Mouse (Mus musculus): Measurements from ENCODE around the gene A030014E15Rik.
"Not testable (repeated sequence)": the region's sequence is repeated elsewhere in the genome, so short reads cannot be mapped to it uniquely, and the experiment has no call there.

Gene A030014E15Rik

DNA sequence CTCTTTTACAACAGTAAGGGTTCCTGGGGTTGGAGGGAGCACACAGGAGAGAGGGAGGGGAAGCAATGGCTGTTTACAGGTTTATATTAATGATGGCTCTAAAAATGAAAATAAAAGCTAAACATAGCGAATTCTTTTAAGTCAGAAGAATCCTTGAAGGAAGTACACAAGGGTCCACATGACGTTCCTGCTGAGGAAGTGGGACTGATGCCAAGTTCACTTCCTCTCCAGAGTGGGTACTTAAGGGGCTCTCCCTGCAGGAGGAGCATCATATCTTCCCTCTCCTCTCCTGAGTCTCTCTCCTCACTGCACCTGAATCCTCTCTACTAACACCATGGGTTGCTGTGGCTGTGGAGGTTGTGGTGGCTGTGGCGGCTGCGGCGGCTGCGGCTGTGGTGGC, at the start of gene A030014E15Rik:
TSS of gene A030014E15Rik (plus strand) at position 268 of the 400 bp plus-strand sequence.
- DNase-seq (ENCODE audit: low spot score): no peak

DNA sequence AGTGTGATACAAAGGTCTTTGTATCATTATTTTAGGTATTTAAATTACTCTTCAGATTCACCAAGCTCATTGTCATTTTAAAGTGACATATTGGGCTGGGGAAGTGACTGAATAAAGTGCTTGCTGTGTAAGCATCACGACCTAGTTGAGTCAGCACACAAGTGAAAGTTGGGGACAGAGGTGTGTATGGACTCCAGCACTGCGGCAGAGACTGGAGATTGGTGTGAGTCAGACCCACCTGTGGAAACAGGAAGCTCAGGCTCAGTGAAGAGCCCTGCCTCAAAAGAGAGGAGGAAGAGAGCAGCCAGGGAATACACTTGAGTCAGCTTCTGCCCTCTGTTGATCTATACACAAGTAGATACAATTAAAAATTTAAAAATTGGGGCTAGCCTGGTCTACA, 45.5 kb upstream of the A030014E15Rik start:
- no peak for DNase-seq (ENCODE audit: low spot score)

DNA sequence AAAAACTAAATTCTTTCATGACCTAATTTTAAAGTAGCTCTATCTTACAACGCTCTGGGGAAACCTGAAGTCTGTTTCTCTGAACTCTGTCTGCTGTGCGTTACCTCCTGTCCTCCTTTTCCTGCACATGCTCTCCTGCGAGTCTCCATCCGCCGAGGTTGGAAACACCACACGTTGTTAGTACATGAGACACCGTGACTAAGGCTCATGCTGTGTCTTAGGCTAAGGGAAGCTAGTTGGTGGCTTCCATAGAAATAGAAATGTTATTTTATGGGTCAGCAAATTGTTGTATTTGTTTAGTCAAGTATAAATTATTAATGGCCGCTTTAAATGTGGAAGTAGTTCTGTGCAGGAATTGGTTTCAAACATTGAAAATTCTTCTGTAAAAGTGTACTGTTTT, 44.5 kb upstream of the A030014E15Rik start:
- no peak for DNase-seq (ENCODE audit: low spot score)

DNA sequence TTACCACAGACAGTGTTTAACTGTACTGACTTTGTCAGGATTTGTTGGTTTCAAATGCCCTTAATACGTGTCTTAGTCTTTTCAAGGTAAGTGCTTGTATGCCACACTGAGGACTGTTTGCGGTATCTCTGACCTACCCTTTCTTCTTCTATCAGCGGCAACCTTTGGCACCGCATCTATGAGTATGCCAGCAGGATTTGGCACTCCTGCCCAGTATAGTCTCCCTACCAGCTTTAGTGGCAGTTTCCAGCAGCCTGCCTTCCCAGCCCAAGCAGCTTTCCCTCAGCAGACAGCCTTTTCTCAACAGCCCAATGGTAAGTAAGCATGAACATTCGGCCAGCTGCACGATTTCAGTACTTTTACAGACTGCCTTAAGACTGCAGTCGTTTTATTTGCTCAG, 31.4 kb upstream of the A030014E15Rik start:
- no peak for DNase-seq (ENCODE audit: low spot score)

DNA sequence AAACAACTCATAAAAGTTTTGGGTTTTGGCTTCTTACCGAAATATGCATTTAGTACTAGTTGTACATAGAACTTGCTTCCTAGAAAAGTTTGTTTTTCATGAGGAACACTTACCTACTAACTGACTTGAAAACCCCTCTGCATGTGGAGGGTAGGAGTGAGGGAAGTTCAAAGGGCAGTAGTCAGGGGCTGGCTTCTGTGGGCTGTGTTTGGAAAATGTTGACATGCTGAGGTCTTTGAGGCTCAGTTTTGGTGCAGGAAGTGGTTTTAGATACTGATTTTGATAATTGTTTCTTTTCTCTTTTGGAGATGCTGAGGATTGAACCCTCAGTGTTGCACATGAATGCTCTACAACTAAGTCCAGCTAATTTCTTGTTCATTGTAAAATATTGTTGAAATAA, 24.1 kb upstream of the A030014E15Rik start:
- no peak for DNase-seq (ENCODE audit: low spot score)

DNA sequence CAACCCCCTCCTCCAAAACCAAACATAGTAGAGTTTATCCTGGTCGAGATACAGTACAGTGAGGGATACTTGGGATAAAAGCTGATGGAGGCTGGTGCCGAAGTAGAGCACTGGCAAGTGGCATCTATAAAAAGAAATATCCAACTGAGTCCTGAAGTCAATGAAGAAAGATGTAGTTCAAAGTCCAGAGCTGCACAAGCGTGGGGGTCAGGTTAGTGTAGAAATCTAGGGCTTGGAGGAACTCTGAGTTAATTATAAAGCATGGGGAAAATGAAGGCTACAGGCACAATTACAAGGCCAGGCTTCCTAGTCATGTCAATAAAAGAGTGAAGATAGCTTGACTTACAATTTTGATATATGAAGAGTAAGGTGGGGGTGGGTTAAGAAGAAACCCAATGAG, 23.5 kb upstream of the A030014E15Rik start:
- DNase-seq (ENCODE audit: low spot score): no peak

DNA sequence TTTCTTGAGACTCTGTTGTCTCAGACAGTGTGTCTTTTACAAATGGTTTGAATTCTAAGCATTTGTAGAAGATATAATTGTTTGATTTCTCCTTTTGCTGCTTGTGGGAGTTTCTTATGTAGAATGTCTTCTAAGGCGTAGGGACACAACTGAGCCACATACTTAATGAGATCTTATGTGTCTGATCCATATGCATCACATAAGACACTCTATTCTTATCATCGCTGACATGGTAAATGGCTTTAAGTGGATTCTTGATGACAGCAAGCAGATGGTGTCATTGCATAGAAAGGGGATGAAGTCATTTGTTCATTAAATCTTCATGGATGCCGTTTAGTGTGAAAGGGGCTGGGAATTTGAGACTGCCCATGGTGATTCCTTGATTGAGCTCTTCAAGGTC, 18.8 kb upstream of the A030014E15Rik start:
- no peak for DNase-seq (ENCODE audit: low spot score)

DNA sequence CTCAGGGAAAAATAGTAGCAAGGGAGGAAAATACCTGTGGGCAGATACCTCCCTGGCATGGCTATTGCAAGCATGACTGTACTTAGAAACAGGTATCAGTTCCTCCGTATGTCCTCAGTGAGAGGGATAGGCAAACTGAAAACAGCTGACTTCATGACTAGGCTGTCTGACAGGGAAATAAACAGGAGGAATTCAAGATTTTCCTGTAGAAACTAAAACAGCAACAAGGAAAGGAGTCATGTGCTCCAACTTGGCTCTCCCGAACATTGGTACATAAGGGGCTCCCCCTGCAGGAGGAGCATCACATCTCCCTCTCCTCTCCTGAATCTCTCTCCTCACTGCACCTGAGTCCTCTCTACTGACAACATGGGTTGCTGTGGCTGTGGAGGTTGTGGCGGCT, 11.7 kb upstream of the A030014E15Rik start, which contains the start of gene A030005L19Rik:
TSS of gene A030005L19Rik (plus strand) at position 301 of the 400 bp plus-strand sequence.
- DNase-seq (ENCODE audit: low spot score): no peak

DNA sequence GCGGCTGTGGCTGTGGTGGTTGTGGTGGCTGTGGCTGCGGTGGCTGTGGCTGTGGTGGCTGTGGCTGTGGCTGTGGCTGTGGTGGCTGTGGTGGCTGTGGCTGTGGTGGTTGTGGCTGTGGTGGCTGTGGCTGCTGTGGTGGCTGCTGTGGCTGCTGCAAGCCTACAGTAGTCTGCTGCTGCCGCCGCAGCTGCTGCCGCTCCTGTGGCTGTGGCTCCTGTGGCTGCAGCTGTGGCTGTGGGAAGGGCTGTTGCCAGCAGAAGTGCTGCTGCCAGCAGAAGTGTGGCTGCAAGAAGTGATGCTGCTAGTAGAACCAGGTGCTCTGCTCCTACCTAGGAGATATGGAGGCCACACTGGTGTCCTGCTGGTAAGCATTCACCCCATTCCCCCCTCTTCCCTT, 11.3 kb upstream of the A030014E15Rik start:
- not testable (repeated sequence) for DNase-seq (ENCODE audit: low spot score)

DNA sequence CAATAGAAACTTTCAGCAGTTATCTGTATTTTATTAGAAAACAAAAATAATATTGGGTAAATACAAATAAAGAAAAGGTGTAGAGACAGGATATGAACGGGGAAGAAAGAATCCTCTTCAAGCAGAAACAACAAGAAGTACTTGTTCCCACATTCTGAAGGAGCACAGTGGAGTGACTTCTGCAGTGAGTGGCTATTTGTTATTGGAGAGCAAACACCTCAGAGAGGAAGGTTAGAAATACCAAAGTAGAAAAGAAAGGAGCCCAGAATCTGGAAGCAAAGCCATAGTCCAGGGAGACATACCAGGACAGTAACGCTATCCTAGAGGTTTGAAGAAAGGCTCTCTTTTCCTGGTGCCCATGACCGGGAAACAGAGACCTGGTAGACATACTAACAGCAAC, 5.8 kb downstream of the A030014E15Rik start:
- DNase-seq (ENCODE audit: low spot score): not testable (repeated sequence)

DNA sequence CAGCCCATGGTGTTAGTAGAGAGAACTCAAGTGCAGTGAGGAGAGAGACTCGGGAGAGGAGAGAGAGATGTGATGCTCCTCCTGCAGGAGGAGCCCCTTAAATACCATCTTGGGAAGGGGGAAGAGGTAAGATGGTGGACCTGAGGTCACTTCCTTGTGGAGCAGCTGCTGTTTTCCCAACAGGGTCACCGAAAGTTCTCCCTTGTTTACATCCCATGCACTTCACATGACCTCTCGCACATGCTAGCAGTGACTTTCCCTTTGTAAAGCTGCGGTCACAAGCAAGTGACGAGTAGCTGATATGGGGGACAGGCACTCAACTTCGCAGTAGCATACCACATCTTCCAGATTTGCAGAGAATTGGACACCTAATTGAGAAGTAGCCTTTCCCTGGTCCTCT, 6.6 kb downstream of the A030014E15Rik start, which contains the start of gene Gm6217:
TSS of gene Gm6217 (minus strand) at position 74 of the 400 bp plus-strand sequence.
- DNase-seq (ENCODE audit: low spot score): not testable (repeated sequence)

DNA sequence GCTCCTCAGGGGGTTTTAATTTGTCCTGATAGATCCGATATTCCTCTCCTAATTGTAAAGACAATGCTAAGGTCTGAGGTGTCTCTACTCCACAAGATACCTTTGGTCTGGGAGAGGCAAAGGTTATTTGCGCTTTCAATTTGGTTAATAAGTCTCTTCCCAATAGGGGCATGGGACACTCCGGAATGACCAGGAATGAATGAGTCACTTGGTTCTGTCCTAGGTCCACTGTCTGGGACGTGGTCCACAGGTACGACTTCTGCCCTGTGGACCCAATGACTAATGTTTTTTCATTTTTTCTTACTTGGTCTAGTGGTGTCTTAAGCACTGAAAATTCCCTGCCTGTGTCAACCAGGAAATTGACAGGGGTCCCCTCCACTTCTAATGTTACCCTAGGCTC, 13.9 kb downstream of the A030014E15Rik start:
- no peak for DNase-seq (ENCODE audit: low spot score)

DNA sequence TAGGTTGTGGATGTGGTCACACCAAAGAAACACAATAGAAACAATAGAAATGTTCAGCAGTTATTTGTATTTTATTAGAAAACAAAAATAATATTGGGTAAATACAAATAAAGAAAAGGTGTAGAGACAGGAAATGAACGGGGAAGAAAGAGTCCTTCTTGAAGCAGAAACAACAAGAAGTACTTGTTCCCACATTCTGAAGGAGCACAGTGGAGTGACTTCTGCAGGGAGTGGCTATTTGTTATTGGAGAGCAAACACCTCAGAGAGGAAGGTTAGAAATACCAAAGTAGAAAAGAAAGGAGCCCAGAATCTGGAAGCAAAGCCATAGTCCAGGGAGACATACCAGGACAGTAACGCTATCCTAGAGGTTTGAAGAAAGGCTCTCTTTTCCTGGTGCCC, 17.8 kb downstream of the A030014E15Rik start:
- DNase-seq (ENCODE audit: low spot score): not testable (repeated sequence)

DNA sequence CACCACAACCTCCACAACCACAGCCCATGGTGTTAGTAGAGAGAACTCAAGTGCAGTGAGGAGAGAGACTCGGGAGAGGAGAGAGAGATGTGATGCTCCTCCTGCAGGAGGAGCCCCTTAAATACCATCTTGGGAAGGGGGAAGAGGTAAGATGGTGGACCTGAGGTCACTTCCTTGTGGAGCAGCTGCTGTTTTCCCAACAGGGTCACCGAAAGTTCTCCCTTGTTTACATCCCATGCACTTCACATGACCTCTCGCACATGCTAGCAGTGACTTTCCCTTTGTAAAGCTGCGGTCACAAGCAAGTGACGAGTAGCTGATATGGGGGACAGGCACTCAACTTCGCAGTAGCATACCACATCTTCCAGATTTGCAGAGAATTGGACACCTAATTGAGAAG, 18.6 kb downstream of the A030014E15Rik start, which contains the start of gene A030003K21Rik:
TSS of gene A030003K21Rik (minus strand) at position 94 of the 400 bp plus-strand sequence.
- DNase-seq (ENCODE audit: low spot score): not testable (repeated sequence)

DNA sequence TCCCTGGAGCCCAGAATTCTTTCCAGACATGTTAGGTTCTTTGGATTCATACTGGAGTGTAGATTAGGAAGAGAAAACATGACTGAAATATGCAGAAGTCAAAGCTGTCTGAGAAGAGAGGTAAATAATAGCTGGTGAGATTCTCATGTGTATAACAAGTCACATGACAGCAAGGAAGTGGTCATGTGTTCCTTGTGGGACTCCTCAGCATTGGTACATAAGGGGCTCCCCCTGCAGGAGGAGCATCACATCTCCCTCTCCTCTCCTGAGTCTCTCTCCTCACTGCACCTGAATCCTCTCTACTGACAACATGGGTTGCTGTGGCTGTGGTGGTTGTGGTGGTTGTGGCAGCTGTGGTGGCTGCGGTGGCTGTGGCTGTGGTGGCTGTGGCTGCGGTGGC, 21.3 kb downstream of the A030014E15Rik start:
- not testable (repeated sequence) for DNase-seq (ENCODE audit: low spot score)

DNA sequence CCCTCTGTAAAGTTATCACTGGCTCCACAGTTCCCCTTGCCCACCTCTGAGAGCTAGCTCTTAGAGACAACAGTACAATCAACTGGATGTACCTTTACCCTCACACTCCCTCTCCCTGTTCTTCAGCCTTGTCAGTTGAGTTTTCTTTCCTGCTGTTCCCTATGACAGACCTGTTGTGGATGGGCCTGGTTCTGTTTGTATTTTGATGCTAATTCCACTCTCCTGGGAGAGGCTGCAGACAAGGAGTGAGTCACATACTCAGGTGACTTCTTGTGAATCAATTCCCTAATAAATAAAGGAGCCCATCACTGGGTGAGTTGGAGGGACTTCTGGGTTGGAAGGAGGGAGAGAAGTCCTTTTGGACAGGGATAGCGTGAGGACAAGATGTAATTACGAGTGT, 23.9 kb downstream of the A030014E15Rik start:
- DNase-seq (ENCODE audit: low spot score): no peak

DNA sequence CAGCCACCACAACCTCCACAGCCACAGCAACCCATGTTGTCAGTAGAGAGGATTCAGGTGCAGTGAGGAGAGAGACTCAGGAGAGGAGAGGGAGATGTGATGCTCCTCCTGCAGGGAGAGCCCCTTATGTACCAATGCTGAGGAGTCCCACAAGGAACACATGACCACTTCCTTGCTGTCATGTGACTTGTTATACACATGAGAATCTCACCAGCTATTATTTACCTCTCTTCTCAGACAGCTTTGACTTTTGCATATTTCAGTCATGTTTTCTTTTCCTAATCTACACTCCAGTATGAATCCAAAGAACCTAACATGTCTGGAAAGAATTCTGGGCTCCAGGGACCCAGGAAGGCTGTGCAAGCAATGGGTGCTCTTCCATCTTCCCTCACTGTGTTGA, 31.2 kb downstream of the A030014E15Rik start, which contains the start of gene Gm7544:
TSS of gene Gm7544 (minus strand) at position 101 of the 400 bp plus-strand sequence.
- not testable (repeated sequence) for DNase-seq (ENCODE audit: low spot score)

DNA sequence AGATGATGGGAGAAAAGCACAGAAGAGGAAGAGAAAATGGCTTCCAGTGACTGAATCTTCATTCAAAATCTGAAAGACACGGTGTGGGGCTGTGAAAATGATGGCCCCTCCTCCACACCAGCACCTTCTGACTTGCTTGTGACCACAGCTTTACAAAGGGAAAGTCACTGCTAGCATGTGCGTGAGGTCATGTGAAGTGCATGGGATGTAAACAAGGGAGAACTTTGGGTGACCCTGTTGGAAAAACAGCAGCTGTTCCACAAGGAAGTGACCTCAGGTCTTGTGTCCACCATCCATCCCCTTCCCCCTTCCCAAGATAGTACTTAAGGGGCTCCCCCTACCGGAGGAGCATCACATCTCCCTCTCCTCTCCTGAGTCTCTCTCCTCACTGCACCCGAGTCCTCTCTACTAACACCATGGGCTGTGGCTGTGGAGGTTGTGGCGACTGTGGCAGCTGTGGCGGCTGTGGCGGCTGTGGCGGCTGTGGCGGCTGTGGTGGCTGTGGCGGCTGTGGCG, 35.2 kb downstream of the A030014E15Rik start, which contains the start of gene Gm47955:
TSS of gene Gm47955 (plus strand) at position 417 of the 516 bp plus-strand sequence.
- DNase-seq (ENCODE audit: low spot score): no peak

DNA sequence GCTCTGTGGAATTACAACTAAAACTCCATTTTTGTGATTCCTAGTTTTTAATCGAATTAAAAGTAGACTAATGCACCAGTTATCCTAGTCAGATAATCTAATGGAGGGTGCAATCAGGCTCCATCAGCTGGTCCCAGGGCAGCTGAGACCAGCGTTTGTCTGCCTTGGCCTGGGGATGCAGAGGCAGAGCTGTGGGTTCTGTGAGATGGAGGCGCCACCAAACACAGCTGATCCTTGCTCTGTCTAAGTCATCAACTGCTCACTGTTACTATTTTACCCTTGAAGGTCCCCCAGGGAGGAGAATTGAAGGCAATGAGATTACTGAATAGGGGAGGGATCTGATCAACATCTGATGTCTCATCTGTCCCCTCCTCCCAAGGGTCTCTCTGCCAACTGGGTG, 41.7 kb downstream of the A030014E15Rik start:
- no peak for DNase-seq (ENCODE audit: low spot score)

DNA sequence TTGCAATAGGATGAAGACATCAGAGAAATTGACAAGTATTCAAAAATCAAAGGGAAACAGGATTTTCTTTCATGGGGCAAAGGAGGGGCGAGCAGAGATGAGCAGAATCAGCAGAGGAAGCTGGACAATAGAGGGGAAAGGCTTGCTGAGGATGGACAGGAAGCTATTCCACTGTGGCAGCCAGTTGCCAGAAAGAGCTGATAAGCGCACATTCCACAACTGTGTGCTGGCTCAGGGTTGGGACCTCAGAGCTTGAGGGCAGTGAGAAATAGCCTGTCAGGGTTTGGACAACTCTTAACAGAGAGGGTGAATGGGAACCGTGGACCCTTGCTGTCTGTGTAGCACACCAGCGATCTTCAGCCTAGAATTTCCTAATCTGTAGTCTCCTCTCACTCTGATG, 47.3 kb downstream of the A030014E15Rik start:
- DNase-seq (ENCODE audit: low spot score): no peak

DNA sequence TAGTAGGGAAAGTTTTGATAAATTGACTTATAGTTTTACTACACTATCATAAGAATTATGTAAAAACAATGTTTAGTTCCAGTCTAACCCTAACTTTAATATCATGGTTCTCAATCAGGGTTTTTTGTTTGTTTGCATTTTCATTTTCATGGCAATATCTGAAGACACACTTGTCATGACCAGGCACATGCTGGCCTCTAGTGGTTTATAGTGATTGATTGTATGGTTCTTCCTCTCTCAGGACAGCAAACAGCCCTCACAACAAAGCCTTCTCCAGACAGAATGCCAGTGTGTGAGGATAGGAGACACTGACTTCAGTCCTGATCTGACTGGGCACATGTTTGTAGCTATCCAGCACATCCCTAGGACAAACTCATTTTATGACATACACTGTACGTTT, 48.5 kb downstream of the A030014E15Rik start:
- DNase-seq (ENCODE audit: low spot score): no peak

DNA sequence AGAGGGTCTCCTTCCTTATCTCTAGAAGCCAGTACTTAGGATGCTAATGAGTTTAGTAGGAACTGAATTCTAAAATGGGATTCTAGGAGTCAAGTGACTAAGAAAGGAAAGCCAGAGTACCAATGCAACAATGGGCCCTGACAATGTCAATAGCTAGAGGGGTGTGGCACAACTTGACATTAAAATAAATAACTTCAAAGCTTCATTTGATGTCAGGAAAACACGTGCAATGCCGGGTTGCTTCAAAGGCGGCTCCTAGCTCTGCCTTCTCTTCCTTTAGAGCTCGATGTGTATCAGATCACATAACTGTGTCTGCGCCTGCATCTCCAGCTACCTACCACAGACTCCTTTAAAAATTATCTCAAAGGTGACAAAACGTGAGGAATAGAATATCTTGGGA, 49.2 kb downstream of the A030014E15Rik start:
- DNase-seq (ENCODE audit: low spot score): no peak

DNA sequence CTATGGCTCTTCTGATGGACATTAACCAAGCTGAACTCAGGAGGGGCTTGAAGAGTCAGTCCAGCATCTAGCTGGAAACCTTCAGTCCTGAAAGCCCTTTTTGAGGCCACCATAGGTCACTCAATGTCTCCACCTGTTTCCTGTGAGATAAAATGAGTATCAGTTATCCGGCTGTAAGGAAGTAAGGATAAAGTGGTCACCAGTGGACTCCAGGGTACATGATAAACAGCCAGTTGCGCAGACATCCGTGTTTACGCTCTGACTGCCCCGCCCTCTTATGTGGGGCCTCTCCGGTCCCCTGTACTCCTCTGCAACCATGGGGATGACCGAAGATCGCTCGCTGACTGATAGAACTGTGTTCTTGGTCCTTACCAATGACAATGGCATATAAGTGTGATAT, 49.6 kb downstream of the A030014E15Rik start:
- DNase-seq (ENCODE audit: low spot score): no peak

Measured in layer of hippocampus, adult 9-10 months (tissue).